Mouse (Mus musculus) embryonic facial prominence, embryonic 15.5 days (tissue): ENCODE data around the gene Anxa9. TPM values are rescaled to one million over a fixed set of nuclear protein-coding genes. Genes with fewer than 3 reads are reported as not detected.

Source experiments
- ATAC-seq: fragments of 200-750 bp; cut with Nextera tagmentation; 2 replicates; pipeline ENCODE4 v1.8.0; 2017; ENCODE audit warnings: low read depth, moderate TSS enrichment; ENCODE audit not compliant: insufficient number of reproducible peaks, low FRiP score, low TSS enrichment
- H3K27ac ChIP-seq: fragments of 300-500 bp; sonication (generic); replicated peaks from 2 replicates; pipeline ENCODE4 v1.5.1; 2015; ENCODE audit warnings: mild to moderate bottlenecking, inconsistent platforms
- H3K27me3 ChIP-seq: fragments of 300-500 bp; sonication (generic); 2 replicates; pipeline ENCODE4 v1.6.1; 2015; ENCODE audit warnings: inconsistent platforms
- H3K36me3 ChIP-seq: fragments of 300-500 bp; sonication (generic); 2 replicates; pipeline ENCODE4 v1.6.1; 2015; ENCODE audit warnings: mild to moderate bottlenecking, inconsistent platforms
- H3K4me1 ChIP-seq: fragments of 300-500 bp; sonication (generic); 2 replicates; pipeline ENCODE4 v1.6.1; 2015; ENCODE audit warnings: inconsistent platforms
- H3K4me2 ChIP-seq: fragments of 300-500 bp; sonication (generic); replicated peaks from 2 replicates; pipeline ENCODE4 v1.6.1; 2015; ENCODE audit warnings: mild to moderate bottlenecking, inconsistent platforms
- H3K4me3 ChIP-seq: fragments of 300-500 bp; sonication (generic); replicated peaks from 2 replicates; pipeline ENCODE4 v1.5.1; 2015; ENCODE audit warnings: mild to moderate bottlenecking, inconsistent platforms
- H3K9ac ChIP-seq: fragments of 300-500 bp; sonication (generic); 2 replicates; pipeline ENCODE4 v1.6.1; 2015; ENCODE audit warnings: inconsistent platforms
- H3K9me3 ChIP-seq: fragments of 300-500 bp; sonication (generic); replicated peaks from 2 replicates; pipeline ENCODE4 v1.6.1; 2016; ENCODE audit warnings: inconsistent platforms
- WGBS: fragments of 180-500 bp; shearing (Covaris S2); methylation state at CpG from one replicate; pipeline ENCODE4 v1.1.7; 2015; 5-methylcytosine and 5-hydroxymethylcytosine counted together
- polyA plus RNA-seq: library from polyadenylated mRNA; unstranded; fragments of >200 nt; fragmentation: Nextera tagmentation; extraction: Ambion mirVana; gene quantifications from 2 replicates; pipeline ENCODE4 v1.2.1, GENCODE M21; 2015

The Anxa9 gene
- polyA plus RNA-seq, 1 experiment from 2014 or later: 11.6 TPM

DNA sequence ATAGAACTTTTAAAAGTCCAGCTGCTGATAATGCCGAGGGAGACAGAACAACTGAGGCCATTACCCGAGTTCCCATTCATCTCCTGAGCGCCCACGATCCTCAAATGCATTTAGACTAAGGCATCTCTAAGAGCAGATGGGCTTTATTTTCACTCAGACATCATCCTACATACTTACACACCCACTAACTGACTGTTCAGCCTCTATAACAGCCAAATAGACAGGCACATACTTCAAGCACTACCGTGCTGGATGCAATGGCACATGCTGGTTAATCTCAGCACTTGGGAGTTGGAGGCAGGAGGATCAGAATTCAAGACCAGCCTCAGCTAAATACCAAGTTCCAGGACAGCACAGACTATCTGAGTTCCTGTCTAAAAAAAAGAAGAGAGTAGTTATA lies 37.2 kb downstream of the Anxa9 start:
- Histone ChIP-seq H3K36me3 (peaks cover 40% of the 10 kb centered on the region), H3K27me3 (no peaks in the 10 kb centered on the region), H3K27ac (no peak overlapping the region), H3K9ac (no peak overlapping the region), H3K4me3 (no peak overlapping the region), H3K9me3 (no peaks in the 10 kb centered on the region), H3K4me1 (no peaks in the 10 kb centered on the region), H3K4me2 (no peak overlapping the region)
- ATAC-seq: no peak
- WGBS: 86% methylated on average over 5 of the region's 5 CpGs

DNA sequence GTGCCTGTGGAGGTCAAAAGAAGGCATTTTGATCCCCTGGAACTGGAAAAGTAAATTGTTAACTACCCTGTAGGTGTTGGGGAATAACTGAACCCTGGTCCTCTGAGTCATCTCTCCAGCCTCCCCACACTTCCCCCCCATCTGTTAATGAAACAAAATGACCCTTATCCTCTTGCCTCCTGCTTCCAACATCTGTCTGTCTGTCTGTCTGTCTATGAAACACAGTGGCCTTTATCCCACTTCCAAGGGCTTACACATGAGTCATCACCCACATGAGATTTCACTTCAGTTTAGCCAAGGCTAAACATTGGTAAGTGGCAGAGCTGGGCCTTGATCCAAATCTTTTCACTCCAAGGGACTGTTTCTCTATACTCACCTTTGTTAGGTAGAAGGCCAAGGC lies 39.1 kb downstream of the Anxa9 start:
- no peaks in the 10 kb centered on the region for H3K27me3 ChIP-seq
- no peak overlapping the region for H3K27ac ChIP-seq
- no peak for ATAC-seq
- no peak overlapping the region for H3K4me3 ChIP-seq
- H3K36me3 ChIP-seq: peaks cover 50% of the 10 kb centered on the region
- no peak overlapping the region for H3K9ac ChIP-seq
- H3K4me2 ChIP-seq: no peak overlapping the region
- H3K4me1 ChIP-seq: no peaks in the 10 kb centered on the region
- H3K9me3 ChIP-seq: no peaks in the 10 kb centered on the region

DNA sequence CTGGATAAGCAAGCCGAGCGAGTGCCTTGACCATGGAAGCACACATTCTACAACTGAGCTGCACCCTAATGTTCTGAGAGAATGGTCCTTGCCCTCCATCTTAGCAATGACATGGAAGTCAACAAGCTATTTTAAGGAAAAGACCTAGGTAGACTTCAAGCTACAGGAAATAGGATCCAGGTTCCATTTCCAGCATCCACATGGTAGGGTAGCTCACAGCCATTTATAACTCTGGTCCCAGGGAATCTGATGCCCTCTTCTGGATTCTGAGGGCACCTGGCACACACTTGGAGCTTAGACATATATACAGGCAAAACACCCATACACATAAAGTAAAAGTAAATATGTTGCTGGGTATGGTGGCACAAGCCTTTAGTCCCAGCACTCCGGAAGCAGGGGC lies 40.9 kb downstream of the Anxa9 start:
- Histone ChIP-seq H3K4me1 (no peaks in the 10 kb centered on the region), H3K27me3 (no peaks in the 10 kb centered on the region), H3K4me3 (no peak overlapping the region), H3K9ac (no peak overlapping the region), H3K4me2 (no peak overlapping the region), H3K27ac (no peak overlapping the region), H3K36me3 (peaks cover 64% of the 10 kb centered on the region), H3K9me3 (no peaks in the 10 kb centered on the region)
- ATAC-seq: no peak
- 94% methylated on average over 3 of the region's 3 CpGs for WGBS

DNA sequence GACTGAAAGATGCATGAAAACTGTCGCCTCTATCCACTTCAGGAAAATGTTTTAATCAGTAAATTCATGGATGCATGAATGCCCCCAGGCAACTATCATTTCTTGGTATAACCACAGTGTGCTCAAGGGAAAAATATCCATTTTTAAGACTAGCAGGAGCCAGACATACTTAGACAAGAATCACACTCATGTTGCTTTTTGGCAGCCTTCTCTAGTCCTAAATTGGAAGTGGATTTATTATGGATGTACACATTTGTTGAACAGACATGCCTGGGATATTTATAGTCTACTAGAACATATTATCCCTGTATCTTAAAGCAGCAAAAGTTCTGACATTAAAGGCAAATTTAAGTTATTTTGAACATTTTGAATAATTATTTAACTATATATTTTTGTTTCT lies 42.3 kb downstream of the Anxa9 start:
- Histone ChIP-seq H3K4me1 (no peaks in the 10 kb centered on the region), H3K36me3 (peaks cover 71% of the 10 kb centered on the region), H3K4me3 (no peak overlapping the region), H3K27me3 (no peaks in the 10 kb centered on the region), H3K27ac (peak overlapping the region; percentile 17; the same call in 1 of the 2 replicates), H3K9ac (no peak overlapping the region), H3K4me2 (no peak overlapping the region), H3K9me3 (no peaks in the 10 kb centered on the region)
- 56% methylated on average over 1 of the region's 1 CpGs for WGBS
- no peak for ATAC-seq

DNA sequence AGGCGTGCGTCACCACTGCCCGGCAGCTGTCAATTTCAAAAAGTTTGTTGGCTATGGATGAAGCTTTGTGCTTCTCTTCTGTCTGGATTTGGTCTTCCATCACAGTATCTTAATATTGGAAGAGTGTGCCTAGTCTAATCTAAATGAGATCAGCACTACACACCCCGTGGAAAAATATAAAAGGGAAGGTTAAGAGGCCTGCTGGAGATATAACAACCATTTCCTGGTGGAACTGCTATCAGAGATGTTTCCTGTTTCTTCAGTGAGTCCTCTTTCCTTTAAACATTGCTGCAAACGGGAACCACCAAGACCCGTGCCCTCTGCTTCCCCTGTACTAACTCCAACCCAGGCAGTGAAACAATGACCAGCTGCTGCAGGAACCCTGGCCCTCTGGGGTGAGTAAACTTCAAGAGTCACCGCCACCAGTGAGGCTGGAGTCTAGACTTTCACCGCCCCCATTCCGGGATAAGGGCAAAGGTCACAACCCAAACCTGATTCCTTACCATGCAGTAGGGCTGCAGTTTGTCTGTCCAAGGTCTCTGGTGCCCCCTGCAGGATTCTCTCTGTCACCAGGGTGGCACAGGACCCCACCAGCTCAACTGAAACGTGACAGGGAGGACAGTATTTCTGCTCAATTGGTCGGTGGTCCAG lies 43.8 kb downstream of the Anxa9 start:
- Histone ChIP-seq H3K4me2 (no peak overlapping the region), H3K9me3 (no peaks in the 10 kb centered on the region), H3K27ac (no peak overlapping the region), H3K9ac (no peak overlapping the region), H3K4me1 (no peaks in the 10 kb centered on the region), H3K27me3 (no peaks in the 10 kb centered on the region), H3K36me3 (peaks cover 76% of the 10 kb centered on the region), H3K4me3 (no peak overlapping the region)
- no peak for ATAC-seq
- 46% methylated on average over 11 of the region's 11 CpGs for WGBS

DNA sequence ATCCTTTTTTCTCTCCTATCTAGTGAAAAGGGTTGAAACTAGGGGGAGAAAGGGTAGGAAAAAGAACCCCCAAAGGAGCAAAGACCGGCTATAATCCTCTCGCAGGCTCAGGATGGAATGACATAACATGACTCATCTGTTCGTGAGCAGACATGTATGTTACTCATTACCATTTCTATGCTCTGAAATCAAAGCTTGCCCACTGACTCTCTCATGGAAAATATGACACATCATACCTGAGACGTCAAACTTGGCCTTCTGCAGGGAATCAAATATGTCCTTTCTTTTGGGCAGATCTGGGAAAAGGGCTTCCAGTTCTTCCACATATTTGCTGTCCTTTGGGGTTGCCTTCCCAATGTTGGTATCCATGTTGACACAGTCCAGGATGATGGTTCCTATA lies 45.0 kb downstream of the Anxa9 start:
- WGBS: 71% methylated on average over 4 of the region's 4 CpGs
- peaks cover 76% of the 10 kb centered on the region for H3K36me3 ChIP-seq

DNA sequence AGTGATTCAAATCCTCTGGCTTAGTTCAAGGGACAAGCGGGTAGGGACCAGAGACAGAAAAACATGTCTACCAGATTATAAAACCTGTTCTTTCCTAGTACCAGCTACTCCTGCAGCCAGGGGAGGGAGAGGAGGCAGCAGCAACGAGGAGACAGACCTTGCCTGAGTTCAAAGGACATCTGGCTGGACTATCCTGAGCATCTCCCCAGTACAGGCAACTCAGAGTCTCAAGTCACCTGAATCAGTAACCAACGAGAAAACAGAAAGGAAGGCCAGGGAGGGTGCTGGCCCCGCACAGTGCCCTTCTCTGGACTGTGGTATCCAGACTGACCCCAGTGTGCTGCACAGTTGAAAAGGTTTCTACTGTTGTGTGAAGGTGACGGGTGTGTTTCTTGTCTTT lies 50.0 kb downstream of the Anxa9 start:
- Histone ChIP-seq H3K36me3 (peaks cover 86% of the 10 kb centered on the region), H3K9ac (no peak overlapping the region), H3K27me3 (no peaks in the 10 kb centered on the region), H3K27ac (no peak overlapping the region), H3K4me1 (no peaks in the 10 kb centered on the region), H3K4me3 (no peak overlapping the region), H3K9me3 (no peaks in the 10 kb centered on the region), H3K4me2 (no peak overlapping the region)
- ATAC-seq: no peak
- 83% methylated on average over 5 of the region's 5 CpGs for WGBS

More for the DNA sequence above, 45.0 kb downstream of the Anxa9 start:
- no peak overlapping the region for H3K4me3 ChIP-seq
- H3K9ac ChIP-seq: no peak overlapping the region
- no peak overlapping the region for H3K4me2 ChIP-seq
- no peaks in the 10 kb centered on the region for H3K9me3 ChIP-seq
- no peaks in the 10 kb centered on the region for H3K27me3 ChIP-seq
- H3K4me1 ChIP-seq: no peaks in the 10 kb centered on the region
- no peak for ATAC-seq
- no peak overlapping the region for H3K27ac ChIP-seq

DNA sequence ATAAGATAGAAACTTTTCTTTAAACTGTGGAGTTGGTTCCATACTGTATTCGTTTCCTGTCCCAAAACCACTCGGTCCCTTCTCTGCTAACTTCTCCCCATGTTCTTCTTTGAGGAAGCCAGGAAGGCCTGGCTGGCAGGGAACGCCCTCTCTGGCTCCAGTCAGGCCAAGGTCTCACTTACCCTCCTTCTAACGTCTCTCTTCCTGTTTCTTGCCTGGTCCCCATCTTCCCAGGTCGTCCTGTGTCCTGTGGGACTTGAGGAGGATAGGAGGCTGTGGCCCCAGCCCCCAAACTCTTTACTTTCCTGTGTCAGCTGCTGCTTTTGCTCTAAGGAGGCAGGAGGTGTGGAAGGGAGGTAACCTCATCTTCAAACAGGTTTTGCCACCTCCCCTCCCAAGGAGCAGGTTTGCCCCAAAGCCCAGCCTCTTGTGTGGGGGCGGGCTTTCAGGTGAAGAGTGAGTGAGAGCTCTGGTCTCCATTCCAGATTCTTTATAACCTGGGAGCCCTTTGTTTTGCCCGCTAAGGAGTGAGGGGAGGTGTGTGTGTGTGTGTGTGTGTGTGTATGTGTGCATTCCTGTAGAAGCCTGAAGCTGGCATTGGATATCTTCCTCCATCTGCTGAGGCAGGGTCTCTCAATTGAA lies 56.1 kb downstream of the Anxa9 start, which contains the start of gene Bnipl:
Bnipl (minus strand) TSS at position 411 of the 642 bp plus-strand sequence.
- peak; percentile 55; the same call in 1 of the 2 replicates for ATAC-seq
- WGBS: 45% methylated on average over 7 of the region's 7 CpGs
- no peaks in the 10 kb centered on the region for H3K27me3 ChIP-seq
- peak within 1 kb of the TSS; percentile 27 for H3K4me2 ChIP-seq
- H3K27ac ChIP-seq: peak within 1 kb of the TSS; percentile 74
- H3K36me3 ChIP-seq: peaks cover 34% of the 10 kb centered on the region
- H3K9ac ChIP-seq: no peak within 1 kb of the TSS
- H3K9me3 ChIP-seq: no peaks in the 10 kb centered on the region
- H3K4me1 ChIP-seq: 0 out of 2 replicates have a peak, but pooled peaks cover 5% of the 10 kb centered on the region
- H3K4me3 ChIP-seq: peak within 1 kb of the TSS; percentile 20; the same call in 1 of the 2 replicates

DNA sequence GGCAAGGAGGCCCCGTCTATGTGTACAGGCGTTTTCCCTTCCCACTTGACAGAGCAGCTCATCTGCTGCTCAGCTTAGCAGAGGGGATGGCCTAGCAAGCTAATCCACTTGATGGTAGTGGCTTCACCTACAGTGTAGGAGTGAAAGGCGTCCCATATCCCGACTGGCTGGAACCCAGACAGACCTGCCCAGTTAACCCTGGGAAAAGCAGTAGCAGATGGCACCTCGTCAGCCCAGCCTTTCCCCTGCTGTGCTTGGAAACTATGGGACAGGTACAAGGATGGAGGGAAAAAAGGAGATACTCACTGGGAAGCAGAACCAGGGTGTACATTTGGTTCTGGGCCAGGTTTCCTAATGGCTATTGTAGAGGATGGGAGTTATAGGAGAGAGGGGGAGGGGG lies 56.6 kb downstream of the Anxa9 start:
- Histone ChIP-seq H3K36me3 (peaks cover 34% of the 10 kb centered on the region), H3K9me3 (no peaks in the 10 kb centered on the region), H3K27me3 (no peaks in the 10 kb centered on the region), H3K4me1 (0 out of 2 replicates have a peak, but pooled peaks cover 5% of the 10 kb centered on the region), H3K4me3 (peak overlapping the region; percentile 20; the same call in 1 of the 2 replicates), H3K27ac (peak overlapping the region; percentile 74), H3K9ac (no peak overlapping the region), H3K4me2 (peak overlapping the region; percentile 27)
- ATAC-seq: no peak
- 63% methylated on average over 5 of the region's 5 CpGs for WGBS

DNA sequence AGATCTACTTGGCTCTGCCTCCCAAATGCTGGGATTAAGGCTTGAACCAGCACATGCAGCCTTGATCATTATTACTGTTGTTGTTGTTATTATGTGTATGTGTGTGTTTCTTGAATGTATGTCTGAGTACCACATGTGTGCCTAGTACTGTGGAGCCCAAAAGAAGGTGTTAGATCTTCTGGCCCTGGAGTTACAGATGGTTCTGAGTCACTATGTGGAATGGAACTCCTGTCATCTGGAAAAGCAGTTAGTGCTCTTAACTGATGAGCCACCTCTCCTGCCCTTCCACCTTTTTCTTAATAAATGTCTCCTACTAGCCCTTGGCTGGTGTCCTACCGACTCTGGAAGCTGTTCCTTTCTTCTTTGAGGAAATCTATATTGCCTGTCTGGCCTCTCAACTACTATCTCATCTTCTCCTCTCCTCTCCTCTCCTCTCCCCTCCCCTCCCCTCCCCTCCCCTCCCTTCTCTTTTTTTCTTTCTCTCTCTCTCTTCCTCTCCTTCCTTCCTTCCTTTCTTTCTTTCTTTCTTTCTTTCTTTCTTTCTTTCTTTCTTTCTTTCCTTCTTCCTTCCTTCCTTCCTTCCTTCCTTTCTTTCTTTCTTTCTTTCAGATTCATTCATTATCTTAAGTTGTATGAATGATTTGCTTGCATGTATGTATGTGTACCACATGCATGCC lies 59.2 kb downstream of the Anxa9 start:
- 87% methylated on average over 1 of the region's 1 CpGs for WGBS
- no peaks in the 10 kb centered on the region for H3K27me3 ChIP-seq
- H3K4me1 ChIP-seq: 0 out of 2 replicates have a peak, but pooled peaks cover 5% of the 10 kb centered on the region

DNA sequence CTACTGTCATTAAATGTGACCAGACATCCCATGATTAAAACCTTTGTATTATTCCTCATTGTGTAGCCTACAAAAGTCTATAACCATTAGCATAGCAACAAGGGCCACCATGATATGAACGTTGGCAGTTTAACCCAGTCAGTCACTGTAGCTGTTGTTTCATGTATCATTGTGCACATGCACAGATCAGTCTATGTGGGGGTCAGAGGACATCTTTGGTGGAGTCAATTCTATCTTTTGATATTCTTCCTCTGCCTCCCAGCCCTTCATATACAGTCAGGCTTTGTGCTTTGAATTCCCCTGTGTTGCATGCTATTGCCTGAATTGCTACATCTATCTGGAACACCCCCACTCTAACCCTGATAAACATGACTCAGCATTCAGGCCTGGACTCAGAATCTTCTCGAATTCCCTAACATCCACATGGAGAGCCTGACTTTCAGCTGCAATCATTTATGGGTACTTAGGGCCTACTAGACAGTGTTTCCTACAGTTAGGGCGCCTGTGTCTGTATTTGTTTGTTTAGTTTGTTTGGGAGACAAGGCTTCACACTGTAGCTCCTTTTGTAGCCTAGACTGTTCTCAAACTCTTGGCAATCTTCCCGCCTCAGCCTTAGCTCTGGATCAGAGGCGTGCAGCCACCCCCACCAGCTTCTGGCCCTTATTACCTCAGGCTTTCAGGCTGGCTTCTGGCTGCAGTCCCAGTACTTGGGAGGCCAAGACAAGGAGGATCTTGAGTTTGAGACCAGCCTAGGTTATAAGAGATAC lies 60.3 kb downstream of the Anxa9 start:
- no peaks in the 10 kb centered on the region for H3K27me3 ChIP-seq
- H3K4me3 ChIP-seq: no peak overlapping the region
- no peak for ATAC-seq
- H3K9ac ChIP-seq: no peak overlapping the region
- 73% methylated on average over 5 of the region's 5 CpGs for WGBS
- no peaks in the 10 kb centered on the region for H3K9me3 ChIP-seq
- H3K27ac ChIP-seq: no peak overlapping the region
- H3K4me2 ChIP-seq: no peak overlapping the region
- peaks cover 7% of the 10 kb centered on the region; the same call in 1 of the 2 replicates for H3K36me3 ChIP-seq
- 0 out of 2 replicates have a peak, but pooled peaks cover 5% of the 10 kb centered on the region for H3K4me1 ChIP-seq

More for the DNA sequence above, 59.2 kb downstream of the Anxa9 start:
- H3K4me3 ChIP-seq: no peak overlapping the region
- peaks cover 13% of the 10 kb centered on the region for H3K36me3 ChIP-seq
- no peak for ATAC-seq
- H3K9me3 ChIP-seq: no peaks in the 10 kb centered on the region
- no peak overlapping the region for H3K4me2 ChIP-seq
- no peak overlapping the region for H3K9ac ChIP-seq
- no peak overlapping the region for H3K27ac ChIP-seq
